Mouse (Mus musculus) heart, postnatal 36 days (tissue): ENCODE measurements at regions not wholly inside any gene's neighbourhood (a gene's known extent, or its start where the extent isn't known, plus 50 kb on each side); places are given as distances from the start of the nearest gene placed in this dataset.
A peak's percentile ranks its signal among the peaks of the same experiment; 100 is the strongest.

ENCODE experiments used
- DNase-seq, 2 experiments: peaks; one replicate each; pipeline ENCODE4 v3.0.0; 2021 to 2022
- intact Hi-C: fragments of 180-260 bp; cut with DNase I; formaldehyde crosslinking; loops from one replicate; pipeline ENCODE4 v1.15.1; 2025

DNA sequence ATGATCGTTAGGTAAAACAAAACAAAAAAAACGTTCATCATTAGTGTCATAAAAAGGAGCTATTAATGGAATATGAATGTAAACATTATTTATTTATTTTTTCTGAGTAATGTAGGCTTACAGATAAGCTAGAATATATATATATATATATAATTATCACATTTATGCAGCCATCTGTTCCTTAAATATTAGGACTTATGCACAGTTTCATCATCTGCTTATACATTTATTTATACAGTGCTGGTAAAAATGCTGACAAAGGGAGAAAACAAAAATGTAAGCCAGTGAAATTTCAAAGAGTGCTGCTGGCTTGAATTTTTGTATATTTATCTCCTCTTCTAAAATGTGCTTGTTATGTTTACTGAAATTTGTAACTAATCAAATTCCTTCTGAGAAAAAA lies 4841.7 kb upstream of the Gm7489 start:
- intact Hi-C loops = no loop called here

DNA sequence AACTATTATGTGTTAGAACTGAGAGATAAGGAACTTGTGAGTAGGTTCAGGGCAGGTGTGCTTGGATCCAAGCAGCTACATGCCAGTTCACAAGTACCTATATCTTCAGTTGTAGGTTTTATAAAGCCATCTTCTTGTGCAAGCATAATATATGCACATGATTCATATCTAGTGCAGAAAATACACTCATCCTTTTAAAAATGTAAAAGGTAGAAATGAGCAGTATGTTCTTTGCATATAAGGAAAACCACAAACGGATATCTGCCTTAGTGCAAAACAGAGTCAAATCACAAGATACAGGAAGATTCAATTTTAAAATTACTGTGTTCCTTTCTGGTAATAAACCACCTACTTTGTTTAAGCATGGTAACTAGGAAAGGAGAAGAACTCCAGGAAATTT lies 4819.6 kb upstream of the Gm7489 start:
- DNase-seq = no peak
- intact Hi-C loops = no loop called here

More for the DNA sequence above, 4841.7 kb upstream of the Gm7489 start:
- DNase-seq = no peak

DNA sequence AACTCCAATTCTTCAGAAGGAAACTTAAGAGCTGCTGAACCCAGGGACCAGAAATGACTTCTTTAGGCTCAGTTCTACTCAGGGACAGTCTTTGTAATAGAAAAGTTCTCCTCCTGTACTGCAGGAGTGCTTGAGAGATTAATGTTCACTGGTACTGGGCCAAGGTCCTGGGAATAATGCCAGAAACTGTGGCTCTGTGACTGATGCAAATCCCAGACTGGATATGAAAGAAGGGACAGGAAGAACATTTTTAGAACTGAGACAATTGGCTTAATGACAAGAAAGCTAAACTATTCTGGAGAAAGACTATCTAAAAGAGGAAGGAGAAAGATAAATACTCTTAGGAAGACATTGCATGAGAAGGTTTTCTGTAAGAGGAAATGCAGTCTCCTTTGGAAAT lies 4818.8 kb upstream of the Gm7489 start:
- intact Hi-C loops = no loop called here

DNA sequence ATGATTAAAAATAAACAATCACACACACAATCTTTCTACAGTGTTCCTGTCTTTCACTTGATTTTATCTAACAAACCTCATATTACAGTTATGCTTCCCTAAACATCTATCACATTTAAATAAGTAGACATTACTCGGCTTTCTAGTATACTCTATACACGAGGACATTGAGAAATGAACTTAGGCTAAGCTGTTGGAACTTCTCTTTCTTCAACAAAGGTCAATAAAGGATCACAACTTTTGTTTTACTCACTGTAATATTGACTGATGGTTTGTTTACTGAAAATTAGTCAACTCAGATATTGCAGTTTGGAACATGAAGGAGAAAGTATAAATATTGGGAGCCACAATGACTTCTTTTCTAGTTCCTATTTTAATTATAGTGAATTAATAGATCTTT lies 4818.3 kb upstream of the Gm7489 start:
- intact Hi-C loops = no loop called here
- DNase-seq = no peak

More for the DNA sequence above, 4818.8 kb upstream of the Gm7489 start:
- DNase-seq = peak; percentile 84 to 85
